Mouse (Mus musculus): Measurements from ENCODE around the gene Ankrd35. TPM values are rescaled to one million over a fixed set of nuclear protein-coding genes. Genes with fewer than 3 reads are reported as not detected.
"Not testable (repeated sequence)": the region's sequence is repeated elsewhere in the genome, so short reads cannot be mapped to it uniquely, and the experiment has no call there.

Ankrd35 gene
- 0.21 to 0.68 TPM (median 0.38 TPM) in 3 replicates for total RNA-seq (2017)

DNA sequence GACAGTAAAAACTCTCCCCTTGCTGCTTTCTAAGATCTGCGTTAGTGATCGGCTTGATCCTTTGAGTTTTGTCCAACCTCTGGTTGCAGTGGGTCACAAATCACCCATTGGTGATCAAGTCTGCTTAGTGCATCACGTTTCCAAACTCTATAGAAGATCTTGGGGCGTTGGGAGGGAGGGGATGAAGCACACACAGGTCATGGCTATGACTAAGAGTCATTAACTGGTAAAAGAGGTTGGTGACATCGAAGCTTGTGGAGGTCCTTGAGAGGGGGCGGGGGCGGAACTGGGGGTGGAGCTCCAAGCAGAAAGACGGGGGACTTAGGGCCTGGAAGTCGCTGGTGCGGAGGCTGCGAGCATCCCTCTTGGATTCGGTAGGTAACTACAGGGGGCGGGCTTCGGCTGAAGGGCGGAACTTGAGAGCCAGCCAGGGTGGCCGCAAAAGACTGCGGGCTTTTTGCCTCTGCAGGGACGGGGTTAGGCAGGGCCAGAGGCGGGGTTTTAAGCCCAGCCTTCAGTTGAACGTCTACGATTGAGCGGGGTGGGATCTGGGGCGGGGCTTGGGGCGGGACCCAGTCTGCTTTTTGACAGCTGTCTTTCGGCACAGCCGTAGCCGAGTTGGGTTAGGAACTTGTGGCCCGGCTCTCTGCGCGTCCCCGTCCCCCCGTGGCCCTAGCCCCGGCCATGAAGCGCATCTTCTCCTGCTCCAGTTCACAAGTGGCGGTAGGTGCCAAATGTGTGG lies at the start of gene Ankrd35:
Gene Ankrd35, plus strand, starts transcription at position 405 of the 742 bp plus-strand sequence.
- ATAC-seq (replicated peaks; ENCODE audit: insufficient number of reproducible peaks, low FRiP score, low TSS enrichment, poor library complexity, severe bottlenecking): peak; percentile 96

DNA sequence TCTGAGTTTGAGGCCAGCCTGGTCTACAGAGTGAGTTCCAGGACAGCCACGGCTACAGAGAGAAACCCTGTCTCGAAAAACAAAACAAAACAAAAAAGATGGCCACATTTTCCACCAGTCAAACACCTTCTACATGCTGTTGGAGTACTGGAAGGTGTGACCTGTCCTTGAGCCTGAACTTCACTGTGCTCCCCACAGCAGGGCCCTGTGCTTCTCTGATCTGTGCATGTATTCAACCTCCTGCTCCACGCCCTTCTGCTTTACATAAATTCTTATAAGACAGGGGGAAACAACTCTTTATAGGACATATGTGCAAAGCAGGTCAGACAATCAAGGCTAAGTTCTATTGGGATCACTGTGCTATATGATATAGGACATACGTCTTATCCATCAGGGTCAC lies 46.7 kb upstream of the Ankrd35 start:
- ATAC-seq (replicated peaks; ENCODE audit: insufficient number of reproducible peaks, low FRiP score, low TSS enrichment, poor library complexity, severe bottlenecking): no peak

DNA sequence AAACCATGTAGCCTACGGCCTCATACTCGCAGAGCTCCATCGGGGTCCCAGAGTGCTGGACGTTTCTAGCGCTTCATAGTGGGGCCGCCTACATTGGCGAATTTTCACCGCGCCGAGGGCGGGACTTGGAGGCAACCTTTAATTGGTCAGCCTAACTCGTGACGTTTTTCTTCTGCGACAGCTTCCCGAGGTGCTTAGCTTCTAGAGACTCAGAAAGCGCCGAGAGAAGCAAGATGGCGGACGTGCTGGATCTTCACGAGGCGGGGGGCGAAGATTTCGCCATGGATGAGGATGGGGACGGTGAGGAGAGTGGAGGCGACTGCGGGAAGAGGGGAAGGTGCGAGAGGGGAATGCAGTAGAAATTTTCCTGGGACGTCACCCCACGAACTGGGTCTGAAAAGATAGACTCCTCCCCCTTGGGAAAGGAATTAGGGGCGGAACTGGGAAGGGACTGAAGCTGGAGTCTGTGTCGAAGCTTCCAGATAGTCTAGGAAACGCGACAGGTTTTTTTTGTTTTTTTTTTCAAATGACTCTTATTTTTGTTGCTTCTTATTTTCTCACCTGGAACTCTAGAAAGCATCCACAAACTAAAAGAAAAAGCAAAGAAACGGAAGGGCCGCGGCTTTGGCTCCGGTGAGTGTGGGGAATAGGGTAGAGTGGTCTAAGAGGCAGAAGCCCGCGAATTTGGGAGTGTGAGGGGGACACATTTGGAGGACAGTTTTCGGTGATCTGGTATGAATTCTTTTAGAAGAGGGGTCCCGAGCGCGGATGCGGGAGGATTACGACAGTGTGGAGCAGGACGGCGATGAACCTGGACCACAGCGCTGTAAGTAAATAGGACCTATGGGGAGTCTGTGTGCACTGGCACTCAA lies 40.0 kb upstream of the Ankrd35 start, which contains the start of gene Rbm8a:
Gene Rbm8a, plus strand, starts transcription at position 205 of the 872 bp plus-strand sequence.
- ATAC-seq (replicated peaks; ENCODE audit: insufficient number of reproducible peaks, low FRiP score, low TSS enrichment, poor library complexity, severe bottlenecking): peak; percentile 98

DNA sequence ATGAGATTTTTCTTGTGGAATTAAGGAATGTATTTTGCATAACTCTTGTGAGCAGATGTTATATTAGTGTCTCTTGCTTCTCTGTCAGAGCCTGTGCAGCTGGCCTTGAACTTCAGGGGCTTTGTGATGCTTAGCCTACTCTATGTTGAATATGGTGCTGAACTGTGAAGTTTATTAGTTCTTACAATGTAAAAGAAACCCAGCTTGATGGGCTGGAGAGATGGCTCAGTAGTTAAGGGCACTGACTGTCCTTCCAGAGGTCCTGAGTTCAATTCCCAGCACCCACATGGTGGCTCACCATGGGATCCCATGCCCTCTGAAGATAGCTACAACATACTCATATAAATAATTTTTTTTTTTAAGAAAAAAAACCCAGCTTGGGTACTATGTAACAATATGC lies 37.9 kb upstream of the Ankrd35 start:
- no peak for ATAC-seq (replicated peaks; ENCODE audit: insufficient number of reproducible peaks, low FRiP score, low TSS enrichment, poor library complexity, severe bottlenecking)

DNA sequence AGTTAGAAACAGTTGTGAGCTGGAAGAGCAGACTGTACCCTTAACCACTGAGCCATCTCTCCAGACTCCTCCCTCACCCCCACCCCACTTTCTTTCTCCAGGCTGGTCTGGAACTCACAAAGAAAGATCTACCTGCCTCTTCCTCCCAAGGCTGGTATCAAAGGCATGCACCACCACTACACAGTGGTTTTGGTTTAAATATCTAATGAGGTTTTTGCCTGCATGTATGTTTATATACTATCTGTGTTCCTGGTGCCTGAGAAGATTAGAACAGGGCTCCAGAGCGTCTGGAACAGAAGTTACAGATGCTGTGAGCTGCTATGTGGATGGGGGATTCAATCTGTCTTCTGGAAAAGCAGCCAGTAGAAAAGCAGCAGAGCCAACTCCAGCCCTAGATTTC lies 35.9 kb upstream of the Ankrd35 start:
- ATAC-seq (replicated peaks; ENCODE audit: insufficient number of reproducible peaks, low FRiP score, low TSS enrichment, poor library complexity, severe bottlenecking): no peak

DNA sequence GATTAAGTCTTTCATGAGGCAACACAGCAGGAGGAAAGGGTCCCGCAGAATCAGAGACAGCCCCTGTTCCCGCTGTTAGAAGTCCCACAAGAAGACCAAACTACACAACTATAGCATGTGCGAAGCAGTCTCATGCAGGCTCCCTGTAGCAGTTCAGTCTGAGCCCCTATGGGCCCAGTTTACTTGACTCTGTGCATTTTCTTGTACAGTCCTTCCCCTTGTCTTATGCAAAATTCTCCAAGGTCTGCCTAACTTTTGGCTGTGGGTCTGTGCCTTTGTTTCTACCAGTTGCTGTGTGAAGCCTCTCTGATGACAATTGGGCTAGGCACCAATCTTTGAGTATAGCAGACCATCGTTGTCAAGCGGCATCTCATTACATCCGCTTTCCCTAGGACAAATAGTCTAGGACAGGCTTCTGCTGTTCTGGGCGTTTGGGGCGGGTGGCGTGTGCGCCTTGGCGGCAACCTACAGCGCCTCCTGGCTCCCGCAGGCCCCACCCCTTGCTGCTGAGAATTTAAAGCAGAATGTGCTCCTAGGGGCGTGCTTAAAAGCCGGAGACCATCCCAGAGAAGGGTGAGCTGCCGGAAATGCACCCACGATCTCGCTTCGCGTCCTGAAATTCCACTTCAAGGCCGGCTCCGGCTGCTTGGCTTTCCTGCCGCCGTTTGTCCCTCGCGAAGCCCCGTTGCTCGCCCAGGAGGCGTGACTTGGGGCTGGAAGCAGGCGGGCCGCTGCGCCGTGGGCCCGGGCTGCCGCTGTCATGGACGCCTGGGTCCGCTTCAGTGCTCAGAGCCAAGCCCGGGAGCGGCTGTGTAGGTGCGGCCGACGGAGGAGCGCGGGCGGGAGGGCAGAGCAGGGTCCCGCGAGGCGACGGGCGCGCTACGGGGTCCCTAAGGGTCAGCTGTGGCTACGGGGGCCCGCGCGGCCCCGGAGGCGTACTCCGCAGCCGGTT lies 34.7 kb upstream of the Ankrd35 start, which contains the start of the genes Pex11b and Gm42957:
Gene Pex11b, plus strand, starts transcription at position 449 of the 952 bp plus-strand sequence.
Gene Gm42957, plus strand, starts transcription at position 547 of the 952 bp plus-strand sequence.
- ATAC-seq (replicated peaks; ENCODE audit: insufficient number of reproducible peaks, low FRiP score, low TSS enrichment, poor library complexity, severe bottlenecking): peak; percentile 70

DNA sequence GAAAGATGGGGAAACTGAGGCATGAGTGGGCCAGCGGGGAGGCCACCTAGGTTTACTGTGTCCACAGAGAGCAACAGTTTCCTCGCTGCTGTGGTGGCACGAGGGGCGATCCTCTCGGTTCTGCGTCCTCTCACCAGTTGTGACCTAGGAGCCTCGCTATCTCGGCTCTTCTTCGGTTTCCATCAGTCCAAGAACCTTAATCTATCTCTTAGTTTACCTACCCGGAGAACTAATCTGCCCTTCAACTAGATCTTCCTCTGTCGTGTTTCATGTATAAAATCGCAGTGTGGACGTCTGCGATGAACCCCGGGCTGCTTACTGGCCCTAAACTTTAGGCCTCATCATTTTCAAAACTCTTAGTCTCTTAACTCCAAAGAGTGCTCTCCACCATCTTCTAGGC lies 34.0 kb upstream of the Ankrd35 start:
- peak; percentile 15; the same call in 1 of the 2 replicates for ATAC-seq (replicated peaks; ENCODE audit: insufficient number of reproducible peaks, low FRiP score, low TSS enrichment, poor library complexity, severe bottlenecking)

DNA sequence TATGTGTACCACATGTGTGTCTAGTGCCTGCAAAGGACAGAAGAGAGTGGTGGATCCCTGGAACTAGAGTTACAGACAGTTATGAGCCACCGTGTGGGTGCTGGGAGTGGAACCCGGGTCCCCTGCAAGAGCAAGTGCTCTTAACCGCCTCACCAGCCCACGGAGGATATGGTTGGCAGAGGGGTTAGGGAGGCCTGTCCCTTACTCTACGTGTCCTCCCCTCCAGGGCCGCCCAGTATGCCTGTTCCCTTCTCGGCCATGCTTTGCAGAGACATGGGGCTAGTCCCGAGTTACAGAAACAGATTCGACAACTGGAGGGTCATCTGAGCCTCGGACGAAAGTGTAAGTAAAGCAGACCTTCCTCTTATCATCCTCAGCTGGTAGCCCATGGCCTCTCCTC lies 33.5 kb upstream of the Ankrd35 start:
- no peak for ATAC-seq (replicated peaks; ENCODE audit: insufficient number of reproducible peaks, low FRiP score, low TSS enrichment, poor library complexity, severe bottlenecking)

DNA sequence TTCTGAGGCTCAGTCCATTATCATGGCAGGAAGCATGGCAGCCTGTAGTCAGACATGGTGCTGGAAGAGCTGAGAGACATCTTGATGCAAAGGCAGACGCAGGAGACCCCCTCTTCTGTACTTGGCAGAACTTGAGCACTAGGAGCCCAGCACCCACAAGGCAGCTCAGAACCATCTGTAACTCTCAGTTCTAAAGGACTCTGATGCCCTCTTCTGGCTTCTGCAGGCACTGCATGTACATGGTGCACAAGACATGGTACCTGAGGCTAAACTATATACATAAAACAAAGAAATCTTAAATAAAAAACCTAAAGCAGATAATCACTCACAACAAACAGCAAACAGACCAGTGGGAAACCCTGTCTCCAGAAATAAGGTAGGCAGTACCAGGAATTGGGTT lies 30.7 kb upstream of the Ankrd35 start:
- peak; percentile 65; the same call in 1 of the 2 replicates for ATAC-seq (replicated peaks; ENCODE audit: insufficient number of reproducible peaks, low FRiP score, low TSS enrichment, poor library complexity, severe bottlenecking)

DNA sequence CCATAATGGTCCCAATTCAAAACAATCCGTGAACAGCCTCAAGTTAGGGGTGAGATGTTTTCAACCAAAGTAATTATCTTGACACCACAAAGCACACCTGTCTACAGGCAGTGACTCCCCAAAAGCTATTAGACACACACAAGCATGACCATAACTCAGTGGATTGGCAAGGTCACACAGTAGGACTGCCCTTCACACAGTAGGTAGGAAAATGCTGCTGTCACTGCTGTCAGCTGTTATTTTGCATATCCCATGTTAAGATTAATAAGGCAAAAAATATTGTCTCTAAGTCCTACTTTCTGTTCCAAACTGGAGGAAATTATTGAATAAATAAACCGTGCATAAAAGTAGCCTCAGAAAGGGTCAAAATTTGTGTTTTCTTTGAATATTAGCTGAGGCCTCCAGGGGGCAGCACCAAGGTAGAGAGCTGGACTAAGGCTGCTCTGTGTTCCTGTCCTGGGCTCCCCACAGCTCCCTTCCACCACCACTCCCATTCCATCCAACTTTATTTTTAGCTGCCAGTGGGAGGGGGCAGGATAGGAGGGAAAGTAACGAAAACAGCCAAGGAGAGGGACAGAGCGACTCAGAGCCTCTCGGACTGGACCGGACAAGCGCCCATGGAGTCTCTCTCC lies 24.8 kb upstream of the Ankrd35 start, which contains the start of gene Itga10:
Gene Itga10, plus strand, starts transcription at position 567 of the 632 bp plus-strand sequence.
- no peak for ATAC-seq (replicated peaks; ENCODE audit: insufficient number of reproducible peaks, low FRiP score, low TSS enrichment, poor library complexity, severe bottlenecking)

DNA sequence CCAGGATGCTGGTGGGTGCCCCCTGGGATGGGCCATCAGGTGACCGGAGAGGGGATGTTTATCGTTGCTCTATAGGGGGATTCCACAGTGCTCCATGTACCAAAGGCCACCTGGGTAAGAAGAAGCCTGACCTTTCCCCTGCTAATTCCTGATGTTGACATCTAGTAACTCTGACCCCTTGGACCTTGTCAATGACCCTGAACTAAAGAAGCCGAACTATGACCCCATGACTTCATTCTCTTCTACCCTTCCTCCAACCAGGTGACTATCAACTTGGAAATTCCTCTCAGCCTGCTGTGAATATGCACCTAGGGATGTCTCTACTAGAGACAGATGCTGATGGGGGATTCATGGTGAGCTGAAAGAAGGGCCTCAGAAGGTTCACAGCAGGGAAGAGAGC lies 22.6 kb upstream of the Ankrd35 start:
- ATAC-seq (replicated peaks; ENCODE audit: insufficient number of reproducible peaks, low FRiP score, low TSS enrichment, poor library complexity, severe bottlenecking): no peak

DNA sequence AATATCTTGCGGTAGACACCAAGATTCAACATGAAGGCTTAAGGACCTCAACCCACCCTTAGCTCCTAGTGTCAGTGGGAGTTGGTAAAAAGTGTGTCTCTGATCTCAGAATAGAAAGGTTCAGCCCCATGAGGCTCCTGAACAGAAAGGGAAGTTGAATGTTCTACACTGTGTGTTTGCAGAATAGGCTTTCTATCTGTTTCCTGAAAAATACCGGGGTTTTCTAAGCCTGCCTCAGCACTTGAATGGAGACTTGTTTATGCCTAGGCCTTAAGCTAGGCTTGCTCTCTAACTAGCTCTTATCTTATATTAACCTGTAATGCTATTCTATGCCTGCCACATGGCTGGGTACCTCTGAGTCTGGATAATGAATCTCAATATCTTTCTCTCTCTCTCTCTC lies 9.0 kb upstream of the Ankrd35 start:
- ATAC-seq (replicated peaks; ENCODE audit: insufficient number of reproducible peaks, low FRiP score, low TSS enrichment, poor library complexity, severe bottlenecking): no peak

DNA sequence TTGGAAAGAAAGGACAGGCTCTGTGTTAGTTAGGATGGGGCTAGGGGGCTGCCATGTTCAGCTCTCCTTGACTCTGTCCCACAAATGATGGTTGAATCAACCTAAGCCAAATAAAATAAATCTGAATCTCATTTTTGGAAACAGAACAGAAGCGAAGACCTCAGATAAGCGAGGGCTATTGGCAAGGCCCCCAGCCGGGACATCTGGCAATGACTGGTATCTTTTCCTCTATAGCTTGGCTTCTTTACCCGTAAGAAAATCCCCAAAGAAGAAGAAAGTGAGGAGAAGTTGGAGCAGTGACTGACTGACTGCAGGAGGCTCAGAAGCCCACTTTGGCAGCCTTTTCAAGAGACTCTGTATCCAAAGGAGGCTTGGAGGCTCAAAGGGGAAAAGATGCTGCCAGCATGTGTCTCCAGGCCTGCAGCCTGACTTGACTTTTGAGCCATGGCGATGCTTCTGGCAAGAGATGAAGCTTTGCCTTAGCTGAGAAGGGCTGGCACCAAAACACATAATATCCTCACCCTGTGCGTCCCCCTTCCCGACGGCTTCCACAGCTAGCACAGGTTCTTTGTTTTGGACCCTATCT lies 7.1 kb upstream of the Ankrd35 start:
- no peak for ATAC-seq (replicated peaks; ENCODE audit: insufficient number of reproducible peaks, low FRiP score, low TSS enrichment, poor library complexity, severe bottlenecking)

DNA sequence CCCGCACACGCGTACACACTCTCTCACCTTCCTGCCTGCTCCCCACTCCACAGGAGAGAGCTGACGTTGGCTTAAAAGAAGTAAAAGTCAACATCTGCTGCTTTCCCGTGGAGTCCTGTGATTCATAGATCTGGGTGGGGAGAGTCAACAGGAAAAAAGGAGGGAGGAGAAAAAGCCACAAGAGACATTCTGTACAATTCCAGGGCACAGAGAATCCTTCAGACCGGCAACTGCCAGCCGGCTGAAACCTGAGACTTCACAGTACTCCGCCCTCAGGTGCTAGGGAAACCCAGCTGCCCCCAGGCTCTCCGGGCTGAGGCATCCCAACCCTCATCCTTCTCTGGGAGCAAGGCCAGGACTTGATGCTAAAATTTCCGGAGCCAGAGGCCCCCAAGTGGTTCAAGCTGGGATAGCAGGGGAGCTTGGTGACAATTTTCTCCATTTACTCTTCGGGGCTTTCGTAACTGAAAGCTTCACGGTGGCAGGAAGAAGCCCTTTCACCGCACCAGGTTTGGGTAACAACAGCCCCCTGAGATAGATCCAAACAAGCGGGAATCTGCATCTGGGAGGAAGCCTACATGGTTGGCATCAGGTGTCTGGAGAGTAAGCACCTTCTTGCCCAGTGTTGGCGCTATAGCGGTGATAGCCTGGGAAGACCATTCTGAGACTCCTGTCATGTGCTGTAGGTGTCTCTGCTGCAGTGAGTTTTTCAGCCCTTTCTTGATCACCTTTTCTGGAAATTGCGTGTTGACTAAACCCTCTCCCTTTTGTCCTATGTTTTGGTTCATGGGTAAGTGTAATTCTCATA lies 6.3 kb upstream of the Ankrd35 start:
- peak; percentile 54; the same call in 1 of the 2 replicates for ATAC-seq (replicated peaks; ENCODE audit: insufficient number of reproducible peaks, low FRiP score, low TSS enrichment, poor library complexity, severe bottlenecking)

DNA sequence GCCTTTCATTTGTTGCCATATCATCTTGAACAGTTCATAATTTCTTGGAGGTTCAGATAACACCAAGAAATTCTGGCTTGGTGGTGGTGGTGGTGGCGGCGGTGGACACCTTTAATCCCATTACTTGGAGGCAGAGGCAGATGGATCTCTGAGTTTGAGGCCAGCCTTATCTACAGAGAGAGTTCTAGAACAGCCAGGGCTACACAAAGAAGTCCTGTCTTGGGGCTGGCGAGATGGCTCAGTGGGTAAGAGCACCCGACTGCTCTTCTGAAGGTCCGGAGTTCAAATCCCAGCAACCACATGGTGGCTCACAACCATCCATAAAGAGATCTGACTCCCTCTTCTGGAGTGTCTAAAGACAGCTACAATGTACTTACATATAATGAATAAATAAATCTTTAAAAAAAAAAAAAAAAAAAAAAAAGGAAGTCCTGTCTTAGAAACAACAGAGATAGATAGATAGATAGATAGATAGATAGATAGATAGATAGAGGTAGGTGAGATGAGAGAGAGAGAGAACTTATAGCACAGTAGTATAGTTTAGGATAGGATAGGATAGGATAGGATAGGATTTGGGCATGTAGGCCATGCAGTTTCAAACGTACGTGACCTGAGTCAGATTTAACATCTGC lies 4.1 kb upstream of the Ankrd35 start:
- not testable (repeated sequence) for ATAC-seq (replicated peaks; ENCODE audit: insufficient number of reproducible peaks, low FRiP score, low TSS enrichment, poor library complexity, severe bottlenecking)

DNA sequence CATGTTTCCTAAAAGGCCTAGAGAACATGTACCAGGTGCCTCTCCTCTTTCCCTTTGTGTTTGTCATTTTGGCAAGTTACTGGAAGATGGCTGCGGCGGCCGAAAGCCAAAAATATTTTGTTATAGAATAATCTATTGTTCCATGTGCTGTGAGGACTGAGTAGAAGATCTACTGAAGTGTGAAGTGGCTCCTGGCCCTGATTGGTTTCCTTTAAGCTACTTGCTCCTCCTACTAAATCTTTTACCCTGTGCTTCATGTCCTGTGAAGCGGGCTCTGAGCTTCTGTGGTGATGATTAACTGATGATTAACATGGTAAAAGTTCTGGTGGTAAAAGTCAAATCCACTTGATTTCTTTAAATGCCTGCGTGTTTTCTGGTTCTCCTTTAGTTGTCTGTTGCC lies 3.0 kb upstream of the Ankrd35 start:
- no peak for ATAC-seq (replicated peaks; ENCODE audit: insufficient number of reproducible peaks, low FRiP score, low TSS enrichment, poor library complexity, severe bottlenecking)
